Mouse (Mus musculus) heart, adult 18-20 months (tissue): ENCODE data around the gene Nkpd1. TPM values are rescaled to one million over a fixed set of nuclear protein-coding genes. Genes with fewer than 3 reads are reported as not detected.

ENCODE experiments used
- DNase-seq, 2 experiments: peaks; one replicate each; pipeline ENCODE4 v3.0.0; 2021 to 2022; ENCODE audit warnings: mixed read lengths in 1 of 2
- long read RNA-seq, 2 experiments: library from polyadenylated mRNA; stranded (forward); transcript quantifications; one replicate each; pipeline ENCODE4 v2.0.0; 2021
- total RNA-seq, 2 experiments: library from RNA; stranded (reverse); gene quantifications; 2 replicates each; pipeline ENCODE4 v1.2.3; 2021

Nkpd1 gene
- total RNA-seq, result under 1 TPM in 1 of 2 experiments, not detected in 1; 0.18 TPM
- long read RNA-seq, experiment 1, result 0 reads
- long read RNA-seq, experiment 2, result 0 reads

GRCm38 (mm10) chr7:19517652-19518365, at the start of gene Nkpd1:
Gene Nkpd1, plus strand, starts transcription at chr7:19517838.
- no peak for DNase-seq

GRCm38 (mm10) chr7:19468279-19468678, 49.4 kb upstream of the Nkpd1 start:
- no peak for DNase-seq

GRCm38 (mm10) chr7:19469404-19469803, 48.2 kb upstream of the Nkpd1 start:
- DNase-seq, result no peak

- no peak for DNase-seq
Measured at GRCm38 (mm10) chr7:19470308-19470707, 47.3 kb upstream of the Nkpd1 start.

- peak in 1 of 2 experiments; percentile 53 for DNase-seq
Measured at GRCm38 (mm10) chr7:19472403-19472802, 45.2 kb upstream of the Nkpd1 start.

GRCm38 (mm10) chr7:19473875-19474443, 43.7 kb upstream of the Nkpd1 start:
- DNase-seq, result peak; percentile 67 to 82

- no peak for DNase-seq
Measured at GRCm38 (mm10) chr7:19477084-19477483, 40.6 kb upstream of the Nkpd1 start.

GRCm38 (mm10) chr7:19477624-19478384, 39.8 kb upstream of the Nkpd1 start:
- DNase-seq, result no peak

GRCm38 (mm10) chr7:19483281-19483680, 34.4 kb upstream of the Nkpd1 start:
- DNase-seq, result no peak

- no peak for DNase-seq
Measured at GRCm38 (mm10) chr7:19485488-19485887, 32.1 kb upstream of the Nkpd1 start.

GRCm38 (mm10) chr7:19486549-19486948, 31.1 kb upstream of the Nkpd1 start:
- DNase-seq, result no peak

GRCm38 (mm10) chr7:19489525-19489924, 28.1 kb upstream of the Nkpd1 start:
- no peak for DNase-seq

- DNase-seq, result peak; percentile 40 to 54
Measured at GRCm38 (mm10) chr7:19491731-19492130, 25.9 kb upstream of the Nkpd1 start.

GRCm38 (mm10) chr7:19494751-19495474, 22.7 kb upstream of the Nkpd1 start:
- DNase-seq, result no peak

- DNase-seq, result peak in 1 of 2 experiments; percentile 50
Measured at GRCm38 (mm10) chr7:19495521-19496213, 22.0 kb upstream of the Nkpd1 start.

- no peak for DNase-seq
Measured at GRCm38 (mm10) chr7:19496214-19496555, 21.5 kb upstream of the Nkpd1 start.

- no peak for DNase-seq
Measured at GRCm38 (mm10) chr7:19498326-19498725, 19.3 kb upstream of the Nkpd1 start.

- no peak for DNase-seq
Measured at GRCm38 (mm10) chr7:19500420-19501363, 16.9 kb upstream of the Nkpd1 start.

GRCm38 (mm10) chr7:19501658-19502057, 16.0 kb upstream of the Nkpd1 start:
- DNase-seq, result no peak

- DNase-seq, result peak; percentile 32 to 81
Measured at GRCm38 (mm10) chr7:19503481-19504068, 14.1 kb upstream of the Nkpd1 start.
